Mouse (Mus musculus) bone marrow, adult 2 months (tissue): ENCODE measurements around the gene Wdr76. TPM values are rescaled to one million over a fixed set of nuclear protein-coding genes. Genes with fewer than 3 reads are reported as not detected.

ENCODE experiments used
- H3K27ac ChIP-seq: fragments of 200-500 bp; 2 replicates; pipeline ENCODE4 v1.5.1; 2012; ENCODE audit warnings: low read depth, mild to moderate bottlenecking, control low read depth, inconsistent platforms, low read length; ENCODE audit not compliant: control insufficient read depth, poor library complexity, insufficient read depth
- H3K4me1 ChIP-seq: fragments of 200-500 bp; 2 replicates; pipeline ENCODE4 v1.6.1; 2011; ENCODE audit warnings: low read length; ENCODE audit not compliant: control insufficient read depth, insufficient read depth
- H3K4me3 ChIP-seq: fragments of 200-500 bp; replicated peaks from 2 replicates; pipeline ENCODE3; 2011; ENCODE audit warnings: mild to moderate bottlenecking, low read depth, low read length, control low read depth; ENCODE audit not compliant: control insufficient read depth
- CTCF ChIP-seq: fragments of 200-500 bp; IDR thresholded peaks from 2 replicates; pipeline ENCODE4 v1.5.1; 2011; ENCODE audit warnings: low read length, control low read depth; ENCODE audit not compliant: control insufficient read depth, insufficient read depth
- POLR2A ChIP-seq: fragments of 200-500 bp; IDR thresholded peaks from 2 replicates; pipeline ENCODE4 v1.6.1; 2011; ENCODE audit warnings: low read depth, mild to moderate bottlenecking, control low read depth, low read length, borderline replicate concordance; ENCODE audit not compliant: control insufficient read depth
- WGBS: fragments of 180-500 bp; shearing (Covaris S2); methylation state at CpG from one replicate; pipeline ENCODE4 v1.1.7; 2018; 5-methylcytosine and 5-hydroxymethylcytosine counted together
- polyA plus RNA-seq: library from polyadenylated mRNA; stranded (reverse); fragments of >200 nt; gene quantifications from 2 replicates; pipeline ENCODE4 v1.2.4, GENCODE M21; 2011; ENCODE audit warnings: low replicate concordance; ENCODE audit not compliant: missing spikeins, insufficient read depth, insufficient read length

The Wdr76 gene
- polyA plus RNA-seq, 1 experiment = 15.0 TPM

- Histone ChIP-seq H3K4me1 (no peaks in the 10 kb centered on the region), H3K4me3 (no peak overlapping the region), H3K27ac (no peak overlapping the region)
- WGBS = 68% methylated on average over 5 of the region's 5 CpGs
- no peak for TF ChIP-seq POLR2A
- TF ChIP-seq CTCF = no peak
These were observed 59.4 kb downstream of the Wdr76 start for GRCm38 (mm10) chr2:121565911-121566310.

- WGBS = 74% methylated on average over 3 of the region's 3 CpGs
- H3K27ac ChIP-seq = no peak overlapping the region
- H3K4me3 ChIP-seq = no peak overlapping the region
- TF ChIP-seq POLR2A = no peak
- TF ChIP-seq CTCF = no peak
- H3K4me1 ChIP-seq = no peaks in the 10 kb centered on the region
These were observed 63.5 kb downstream of the Wdr76 start for GRCm38 (mm10) chr2:121570049-121570448.

GRCm38 (mm10) chr2:121570999-121571655, 64.6 kb downstream of the Wdr76 start:
- 54% methylated on average over 8 of the region's 8 CpGs for WGBS
- Histone ChIP-seq H3K27ac (no peak overlapping the region), H3K4me3 (no peak overlapping the region), H3K4me1 (no peaks in the 10 kb centered on the region)
- no peak for TF ChIP-seq POLR2A

GRCm38 (mm10) chr2:121571780-121572179, 65.3 kb downstream of the Wdr76 start:
- Histone ChIP-seq H3K4me3 (no peak overlapping the region), H3K27ac (no peak overlapping the region), H3K4me1 (no peaks in the 10 kb centered on the region)
- WGBS = 12% methylated on average over 7 of the region's 7 CpGs
- TF ChIP-seq POLR2A (no peak), CTCF (peak; percentile 81)

- 55% methylated on average over 9 of the region's 9 CpGs for WGBS
- H3K4me1 ChIP-seq = no peaks in the 10 kb centered on the region
- H3K27ac ChIP-seq = no peak overlapping the region
- no peak for TF ChIP-seq POLR2A
- no peak for TF ChIP-seq CTCF
- H3K4me3 ChIP-seq = no peak overlapping the region
These were observed 67.6 kb downstream of the Wdr76 start for GRCm38 (mm10) chr2:121574066-121574630.

GRCm38 (mm10) chr2:121575741-121576201, 69.2 kb downstream of the Wdr76 start:
- 80% methylated on average over 8 of the region's 8 CpGs for WGBS
- H3K4me1 ChIP-seq = no peaks in the 10 kb centered on the region
- H3K4me3 ChIP-seq = no peak overlapping the region
- H3K27ac ChIP-seq = no peak overlapping the region
- TF ChIP-seq POLR2A (no peak), CTCF (no peak)

GRCm38 (mm10) chr2:121582809-121583376, 76.4 kb downstream of the Wdr76 start:
- no peak overlapping the region for H3K4me3 ChIP-seq
- H3K27ac ChIP-seq = no peak overlapping the region
- TF ChIP-seq CTCF (no peak), POLR2A (no peak)
- H3K4me1 ChIP-seq = no peaks in the 10 kb centered on the region
- 87% methylated on average over 13 of the region's 13 CpGs for WGBS

GRCm38 (mm10) chr2:121583468-121584116, 77.1 kb downstream of the Wdr76 start:
- 38% methylated on average over 13 of the region's 13 CpGs for WGBS
- TF ChIP-seq CTCF = no peak
- TF ChIP-seq POLR2A = no peak
- H3K4me3 ChIP-seq = no peak overlapping the region
- no peaks in the 10 kb centered on the region for H3K4me1 ChIP-seq
- H3K27ac ChIP-seq = no peak overlapping the region

- no peak overlapping the region for H3K27ac ChIP-seq
- WGBS = 67% methylated on average over 5 of the region's 5 CpGs
- TF ChIP-seq POLR2A (no peak), CTCF (no peak)
- no peaks in the 10 kb centered on the region for H3K4me1 ChIP-seq
- H3K4me3 ChIP-seq = no peak overlapping the region
These were observed 78.2 kb downstream of the Wdr76 start for GRCm38 (mm10) chr2:121584705-121585104.
